In the genomic region with DNA sequence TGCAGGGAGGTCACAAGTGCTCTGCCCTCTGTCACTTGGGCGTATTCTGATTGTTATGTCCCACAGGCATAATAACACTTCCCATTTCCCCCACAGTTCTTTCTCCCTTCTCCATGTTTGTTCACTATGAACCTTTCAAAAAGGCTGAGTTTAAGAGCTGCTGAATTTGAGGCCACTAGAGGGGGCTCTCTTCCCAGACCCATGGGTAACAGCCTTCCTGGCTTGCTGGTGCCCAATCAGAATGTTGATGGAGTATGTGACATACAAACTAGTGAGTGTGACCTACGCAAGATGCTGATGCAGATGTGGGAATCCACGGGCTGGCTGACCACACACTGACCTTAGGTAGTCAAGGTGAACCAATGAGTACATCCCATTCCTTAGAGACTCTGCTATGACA, we compare ENCODE assay signal across 8 mouse cellular contexts. TPM values are rescaled to one million over a fixed set of nuclear protein-coding genes. Genes with fewer than 3 reads are reported as not detected.
DNase-seq lines count a peak whose midpoint lies in the region; ATAC-seq and TF ChIP-seq lines count a peak whose summit lies in the region.

No protein-coding gene starts in this region.

- peaks cover 3% of the 10 kb centered on the region; the same call in 1 of the 2 replicates for H3K36me3 ChIP-seq in liver, adult 2 months (ENCODE audit: control insufficient read depth, insufficient read depth, low read length)
- H3K36me3 ChIP-seq in liver, embryonic 11.5 days (ENCODE audit: control insufficient read depth, insufficient read depth, low read length), result peaks cover 34% of the 10 kb centered on the region
- H3K36me3 ChIP-seq in midbrain, embryonic 16.5 days (ENCODE audit: control insufficient read depth, insufficient read depth, low read length), result 0 out of 2 replicates have a peak, but pooled peaks cover 5% of the 10 kb centered on the region
- peaks cover 75% of the 10 kb centered on the region for H3K36me3 ChIP-seq in forebrain, embryonic 12.5 days (replicated peaks)

- no peaks in the 10 kb centered on the region for H3K79me2 ChIP-seq in liver, adult 2 months (ENCODE audit: control insufficient read depth, insufficient read depth, low read length)

- no peak overlapping the region for H3K4me2 ChIP-seq in liver, embryonic 11.5 days
- H3K4me2 ChIP-seq in midbrain, embryonic 16.5 days (ENCODE audit: low read length), result no peak overlapping the region
- H3K4me2 ChIP-seq in forebrain, embryonic 12.5 days, result no peak overlapping the region

- H3K4me1 ChIP-seq in liver, adult 2 months (ENCODE audit: control insufficient read depth, insufficient read depth, low read length), result peaks cover 7% of the 10 kb centered on the region
- H3K4me1 ChIP-seq in liver, embryonic 11.5 days (replicated peaks; ENCODE audit: control insufficient read depth, insufficient read depth, low read length), result no peaks in the 10 kb centered on the region
- no peaks in the 10 kb centered on the region for H3K4me1 ChIP-seq in midbrain, embryonic 16.5 days (ENCODE audit: control insufficient read depth, insufficient read depth, low read length)
- no peaks in the 10 kb centered on the region for H3K4me1 ChIP-seq in forebrain, embryonic 12.5 days

- peak; percentile 18 for DNase-seq in embryo, embryonic 10.5 days (ENCODE audit: low spot score)
- no peak for DNase-seq in embryo, embryonic 9.5 days (ENCODE audit: extremely low spot score)
- DNase-seq in liver, adult 2 months (ENCODE audit: extremely low read depth, low read depth, low spot score), result no peak
- DNase-seq in liver, embryonic 11.5 days (ENCODE audit: low spot score), result no peak
- peak; percentile 64 for DNase-seq in brain, adult 2 months (ENCODE audit: low read depth, low spot score)
- peak; percentile 59 for DNase-seq in retina, embryonic 14.5 days (ENCODE audit: low spot score)

- no peak for TF ChIP-seq POLR2A in liver, adult 2 months (IDR thresholded peaks at IDR 0.05; ENCODE audit: extremely low read depth, insufficient read depth, low read length)

- WGBS in liver, adult 2 months, result 88% methylated on average over 3 of the region's 3 CpGs
- WGBS in liver, embryonic 11.5 days, result 87% methylated on average over 3 of the region's 3 CpGs
- 97% methylated on average over 3 of the region's 3 CpGs for WGBS in midbrain, embryonic 16.5 days
- WGBS in forebrain, embryonic 12.5 days, result 89% methylated on average over 3 of the region's 3 CpGs

- ATAC-seq in liver, embryonic 11.5 days (replicated peaks; ENCODE audit: low FRiP score), result no peak
- ATAC-seq in midbrain, embryonic 16.5 days, result no peak
- ATAC-seq in forebrain, embryonic 12.5 days (ENCODE audit: low FRiP score), result no peak

- H3K27me3 ChIP-seq in liver, adult 2 months (ENCODE audit: control insufficient read depth, insufficient read depth, low read length), result no peaks in the 10 kb centered on the region
- H3K27me3 ChIP-seq in liver, embryonic 11.5 days (replicated peaks; ENCODE audit: control insufficient read depth, insufficient read depth, low read length), result no peaks in the 10 kb centered on the region
- H3K27me3 ChIP-seq in midbrain, embryonic 16.5 days (ENCODE audit: control insufficient read depth, insufficient read depth, low read depth, low read length), result no peaks in the 10 kb centered on the region
- H3K27me3 ChIP-seq in forebrain, embryonic 12.5 days, result no peaks in the 10 kb centered on the region

- H3K9me3 ChIP-seq in liver, embryonic 11.5 days (ENCODE audit: control insufficient read depth, low read length), result no peaks in the 10 kb centered on the region
- no peaks in the 10 kb centered on the region for H3K9me3 ChIP-seq in midbrain, embryonic 16.5 days (replicated peaks; ENCODE audit: control insufficient read depth, low read length, poor library complexity, severe bottlenecking)
- H3K9me3 ChIP-seq in forebrain, embryonic 12.5 days, result no peaks in the 10 kb centered on the region

- no peak overlapping the region for H3K9ac ChIP-seq in liver, adult 2 months (ENCODE audit: low read depth, low read length)
- H3K9ac ChIP-seq in liver, embryonic 11.5 days (ENCODE audit: low read depth, low read length), result no peak overlapping the region
- no peak overlapping the region for H3K9ac ChIP-seq in midbrain, embryonic 16.5 days (ENCODE audit: low read depth, low read length)
- no peak overlapping the region for H3K9ac ChIP-seq in forebrain, embryonic 12.5 days

- no peak overlapping the region for H3K27ac ChIP-seq in liver, adult 2 months (replicated peaks; ENCODE audit: insufficient read depth, low read depth, low read length)
- H3K27ac ChIP-seq in liver, embryonic 11.5 days (ENCODE audit: low read depth, low read length), result no peak overlapping the region
- no peak overlapping the region for H3K27ac ChIP-seq in midbrain, embryonic 16.5 days (ENCODE audit: low read length)
- H3K27ac ChIP-seq in forebrain, embryonic 12.5 days, result no peak overlapping the region

- H3K4me3 ChIP-seq in liver, adult 2 months (ENCODE audit: insufficient read depth, low read depth, low read length), result no peak overlapping the region
- no peak overlapping the region for H3K4me3 ChIP-seq in liver, embryonic 11.5 days (ENCODE audit: low read depth, low read length)
- H3K4me3 ChIP-seq in midbrain, embryonic 16.5 days (ENCODE audit: low read depth, low read length), result no peak overlapping the region
- no peak overlapping the region for H3K4me3 ChIP-seq in forebrain, embryonic 12.5 days (replicated peaks)

- peak; percentile 32; the same call in 1 of the 2 replicates for TF ChIP-seq CTCF in liver, adult 2 months (IDR thresholded peaks at IDR 0.05; ENCODE audit: low read depth, low read length)

RNA-seq across cellular contexts. Expression of a gene that starts 12.6 kb away (rescaled TPM):
- 0.37 and 2.0 TPM in 2 replicates for total RNA-seq in liver, adult 2 months (2014; rRNA removed)
- polyA plus RNA-seq in liver, adult 2 months (2012; rRNA removed), result 0.17 and 0.29 TPM in 2 replicates
- polyA plus RNA-seq in liver, embryonic 11.5 days (2014; fragmentation: Nextera tagmentation; extraction: Ambion mirVana), result 230 and 249 TPM in 2 replicates
- polyA plus RNA-seq in midbrain, embryonic 16.5 days (2015; fragmentation: Nextera tagmentation; extraction: Ambion mirVana), result 14.8 and 20.3 TPM in 2 replicates
- 174 and 176 TPM in 2 replicates for polyA plus RNA-seq in forebrain, embryonic 12.5 days (2016; fragmentation: Nextera tagmentation; extraction: Ambion mirVana)

Comparison
In these comparisons a context has a peak if more than half of its experiments do, and no peak if none do; other contexts are left out.
1. DNase-seq: peak in embryo, embryonic 10.5 days (single experiment), brain, adult 2 months (single experiment) and retina, embryonic 14.5 days (single experiment); none in embryo, embryonic 9.5 days (single experiment), liver, adult 2 months (single experiment) and liver, embryonic 11.5 days (single experiment).
2. RNA of a gene that starts 12.6 kb away (polyA plus RNA-seq): 230 to 249 TPM in liver, embryonic 11.5 days, 174 to 176 TPM in forebrain, embryonic 12.5 days and 14.8 to 20.3 TPM in midbrain, embryonic 16.5 days; 0.17 to 0.29 TPM in liver, adult 2 months; every median in the first group is over 10 times any median in the second.